ENCODE assay signal across 32 mouse cellular contexts in the genomic region with DNA sequence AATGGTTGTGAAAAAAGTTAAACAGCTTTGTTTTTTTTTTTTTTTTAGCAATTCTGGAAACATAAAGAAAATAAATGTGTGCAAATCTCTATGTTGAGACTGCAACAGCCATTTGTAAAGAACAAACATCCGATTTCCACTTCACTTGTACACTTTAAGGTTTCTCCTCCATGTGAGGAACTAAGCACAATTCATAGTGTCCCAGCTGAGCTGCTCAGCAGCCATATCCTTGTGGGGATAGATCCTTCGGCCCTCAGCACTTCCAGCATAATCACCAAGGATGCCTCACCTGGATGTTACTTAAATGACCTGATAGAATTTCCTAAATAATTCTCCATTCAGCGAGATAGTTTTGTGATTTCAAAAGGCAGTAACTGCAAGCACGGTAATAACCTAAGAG.
DNase-seq lines count a peak whose midpoint lies in the region; ATAC-seq lines count a peak whose summit lies in the region.
"Had no signal": no experiment of that assay in that cellular context is flagged by ENCODE, and none has a peak within 500 bp of the region (broad histone marks: within the 10 kb centered on the region; RNA-seq: fewer than 3 reads in every experiment).

No protein-coding gene starts in this region.

- no peak overlapping the region for H3K9ac ChIP-seq in neural tube, embryonic 13.5 days
- H3K9ac ChIP-seq in hindbrain, embryonic 13.5 days: no peak overlapping the region
- H3K9ac ChIP-seq in midbrain, embryonic 13.5 days (replicated peaks): no peak overlapping the region
- H3K9ac ChIP-seq: embryonic facial prominence, embryonic 15.5 days; forebrain, embryonic 12.5 days; forebrain, postnatal 0 days; kidney, embryonic 15.5 days; limb, embryonic 13.5 days; liver, embryonic 12.5 days; liver, postnatal 0 days; neural tube, embryonic 12.5 days had no signal

- 67% methylated on average over 4 of the region's 4 CpGs for WGBS in neural tube, embryonic 13.5 days
- WGBS in hindbrain, embryonic 13.5 days: 59% methylated on average over 4 of the region's 4 CpGs
- 62% methylated on average over 4 of the region's 4 CpGs for WGBS in midbrain, embryonic 13.5 days

- H3K4me1 ChIP-seq in neural tube, embryonic 13.5 days (replicated peaks): peaks cover 8% of the 10 kb centered on the region
- H3K4me1 ChIP-seq in hindbrain, embryonic 13.5 days (replicated peaks): peaks cover 13% of the 10 kb centered on the region
- peaks cover 13% of the 10 kb centered on the region for H3K4me1 ChIP-seq in midbrain, embryonic 13.5 days (replicated peaks)
- H3K4me1 ChIP-seq: embryonic facial prominence, embryonic 10.5 days; embryonic facial prominence, embryonic 15.5 days; kidney, embryonic 15.5 days; limb, embryonic 13.5 days; liver, embryonic 12.5 days; neural tube, embryonic 12.5 days had no signal

- ATAC-seq in neural tube, embryonic 13.5 days (ENCODE audit: low read depth): no peak
- ATAC-seq in hindbrain, embryonic 13.5 days (ENCODE audit: low FRiP score): peak; percentile 55; the same call in 1 of the 2 replicates
- ATAC-seq in midbrain, embryonic 13.5 days: 0 out of 2 replicates have a peak, but pooled peaks have one; percentile 46
- ATAC-seq: CD4-positive, CD25-positive, alpha-beta regulatory T cell, adult 4 months; forebrain, postnatal 0 days; inflammation-experienced regulatory T-cells, adult 6 months; liver, embryonic 12.5 days; liver, postnatal 0 days had no signal

- no peaks in the 10 kb centered on the region for H3K27me3 ChIP-seq in neural tube, embryonic 13.5 days
- H3K27me3 ChIP-seq in hindbrain, embryonic 13.5 days: no peaks in the 10 kb centered on the region
- no peaks in the 10 kb centered on the region for H3K27me3 ChIP-seq in midbrain, embryonic 13.5 days
- H3K27me3 ChIP-seq: embryonic facial prominence, embryonic 15.5 days; forebrain, embryonic 12.5 days; kidney, embryonic 15.5 days; limb, embryonic 13.5 days; liver, embryonic 12.5 days; neural tube, embryonic 12.5 days had no signal

- H3K9me3 ChIP-seq in neural tube, embryonic 13.5 days: no peaks in the 10 kb centered on the region
- 0 out of 2 replicates have a peak, but pooled peaks cover 3% of the 10 kb centered on the region for H3K9me3 ChIP-seq in hindbrain, embryonic 13.5 days
- H3K9me3 ChIP-seq in midbrain, embryonic 13.5 days: no peaks in the 10 kb centered on the region
- H3K9me3 ChIP-seq: embryonic facial prominence, embryonic 10.5 days; embryonic facial prominence, embryonic 15.5 days; forebrain, embryonic 12.5 days; kidney, embryonic 15.5 days; limb, embryonic 13.5 days; liver, embryonic 12.5 days; neural tube, embryonic 12.5 days had no signal

- peak overlapping the region; percentile 65; the same call in 1 of the 2 replicates for H3K27ac ChIP-seq in neural tube, embryonic 13.5 days (replicated peaks)
- H3K27ac ChIP-seq in hindbrain, embryonic 13.5 days: peak overlapping the region; percentile 81
- H3K27ac ChIP-seq in midbrain, embryonic 13.5 days: peak overlapping the region; percentile 77
- H3K27ac ChIP-seq: embryonic facial prominence, embryonic 10.5 days; embryonic facial prominence, embryonic 15.5 days; forebrain, embryonic 12.5 days; kidney, embryonic 15.5 days; layer of hippocampus, adult 2 months; left cerebral cortex, adult 2 months; limb, embryonic 13.5 days; liver, embryonic 12.5 days; macrophage had no signal

- H3K36me3 ChIP-seq in neural tube, embryonic 13.5 days: no peaks in the 10 kb centered on the region
- no peaks in the 10 kb centered on the region for H3K36me3 ChIP-seq in hindbrain, embryonic 13.5 days
- no peaks in the 10 kb centered on the region for H3K36me3 ChIP-seq in midbrain, embryonic 13.5 days
- H3K36me3 ChIP-seq: embryonic facial prominence, embryonic 10.5 days; embryonic facial prominence, embryonic 15.5 days; forebrain, embryonic 12.5 days; kidney, embryonic 15.5 days; limb, embryonic 13.5 days; liver, embryonic 12.5 days; neural tube, embryonic 12.5 days had no signal

- no peak overlapping the region for H3K4me3 ChIP-seq in neural tube, embryonic 13.5 days
- no peak overlapping the region for H3K4me3 ChIP-seq in hindbrain, embryonic 13.5 days
- no peak overlapping the region for H3K4me3 ChIP-seq in midbrain, embryonic 13.5 days (replicated peaks)
- H3K4me3 ChIP-seq: embryonic facial prominence, embryonic 10.5 days; embryonic facial prominence, embryonic 15.5 days; forebrain, embryonic 12.5 days; kidney, embryonic 15.5 days; layer of hippocampus, adult 2 months; left cerebral cortex, adult 2 months; limb, embryonic 13.5 days; liver, embryonic 12.5 days; neural tube, embryonic 12.5 days had no signal

- no peak overlapping the region for H3K4me2 ChIP-seq in neural tube, embryonic 13.5 days
- H3K4me2 ChIP-seq in hindbrain, embryonic 13.5 days: no peak overlapping the region
- H3K4me2 ChIP-seq in midbrain, embryonic 13.5 days (replicated peaks): no peak overlapping the region
- H3K4me2 ChIP-seq: embryonic facial prominence, embryonic 15.5 days; forebrain, embryonic 12.5 days; heart, embryonic 11.5 days; kidney, embryonic 15.5 days; limb, embryonic 13.5 days; liver, embryonic 12.5 days; neural tube, embryonic 12.5 days had no signal

- DNase-seq in neural tube, embryonic 10.5 days (ENCODE audit: extremely low spot score, low spot score): no peak
- no peak for DNase-seq in adipocyte (ENCODE audit: low spot score)
- DNase-seq in frontal cortex, postnatal 14 days (ENCODE audit: low spot score in 2 of 2): no peak
- DNase-seq in thymus, postnatal 25 days: no peak
- DNase-seq: adrenal gland, adult 2 months; adrenal gland, postnatal 36 days; cerebellum, adult 8-10 months; cerebellum, postnatal 25 days; forebrain, postnatal 0 days; gastrocnemius, postnatal 14 days; heart, postnatal 36 days; kidney, adult 18-20 months; kidney, postnatal 36 days; liver, postnatal 0 days; retina, postnatal 1 day; right cerebral cortex, postnatal 14 days had no signal
